Mouse (Mus musculus) MEL (cell line): ENCODE results near the gene Gm21954. TPM values are rescaled to one million over a fixed set of nuclear protein-coding genes. Genes with fewer than 3 reads are reported as not detected.

ENCODE experiments used
- DNase-seq: peaks from one replicate; pipeline ENCODE4 v3.0.0; 2011; ENCODE audit warnings: low read depth, low spot score
- H3K27ac ChIP-seq: 2 replicates; pipeline ENCODE4 v1.5.1; 2012; ENCODE audit warnings: low read depth, mild to moderate bottlenecking, control low read depth, low read length, moderate library complexity; ENCODE audit not compliant: control insufficient read depth
- H3K27me3 ChIP-seq, 2 experiments: fragments of 150-350 bp in 1 of 2; sonication (generic) in 1 of 2; 2 replicates each; pipeline ENCODE4 v1.6.1; 2012; ENCODE audit warnings: low read length in 2 of 2, mild to moderate bottlenecking in 2 of 2, improper control_type of control experiment in 1 of 2, moderate library complexity in 1 of 2; ENCODE audit not compliant: insufficient read depth in 2 of 2, control insufficient read depth in 1 of 2
- H3K36me3 ChIP-seq, 2 experiments: 2 replicates each; pipeline ENCODE4 v1.6.1; 2012 to 2014; ENCODE audit warnings: low read length in 2 of 2, improper control_type of control experiment in 1 of 2, inconsistent platforms in 1 of 2, mild to moderate bottlenecking in 1 of 2; ENCODE audit not compliant: insufficient read depth in 2 of 2, control insufficient read depth in 1 of 2
- H3K4me1 ChIP-seq, 2 experiments: fragments of 150-350 bp in 1 of 2; sonication (generic) in 1 of 2; 2 replicates each; pipeline ENCODE4 v1.6.1; 2012; ENCODE audit warnings: low read length in 2 of 2, improper control_type of control experiment in 1 of 2, mild to moderate bottlenecking in 1 of 2; ENCODE audit not compliant: insufficient read depth in 2 of 2, control insufficient read depth in 1 of 2
- H3K4me3 ChIP-seq, 2 experiments: fragments of 150-350 bp in 1 of 2; sonication (generic) in 1 of 2; 2 replicates each; pipeline ENCODE4 v1.5.1; 2012; ENCODE audit warnings: low read depth in 2 of 2, low read length in 2 of 2, mild to moderate bottlenecking in 2 of 2, moderate library complexity in 2 of 2, control low read depth in 1 of 2, improper control_type of control experiment in 1 of 2; ENCODE audit not compliant: control insufficient read depth in 1 of 2, insufficient read depth in 1 of 2
- H3K79me2 ChIP-seq: 2 replicates; pipeline ENCODE4 v1.6.1; 2012; ENCODE audit warnings: mild to moderate bottlenecking, low read length, moderate library complexity; ENCODE audit not compliant: control insufficient read depth, poor library complexity, insufficient read depth
- H3K9ac ChIP-seq: 2 replicates; pipeline ENCODE4 v1.6.1; 2012; ENCODE audit warnings: low read depth, mild to moderate bottlenecking, control low read depth, low read length, moderate library complexity; ENCODE audit not compliant: control insufficient read depth, poor library complexity, severe bottlenecking
- H3K9me3 ChIP-seq: fragments of 150-350 bp; sonication (generic); replicated peaks from 2 replicates; pipeline ENCODE4 v1.6.1; 2012; ENCODE audit warnings: mild to moderate bottlenecking, low read length, improper control_type of control experiment, moderate library complexity; ENCODE audit not compliant: insufficient read depth
- CHD2 ChIP-seq: IDR thresholded peaks from 2 replicates; pipeline ENCODE4 v1.6.1; 2011; ENCODE audit warnings: low read length, improper control_type of control experiment
- CTCF ChIP-seq, 3 experiments: IDR thresholded peaks in 2 of 3; conservative IDR thresholded peaks in 1 of 3; 2 replicates each; pipeline ENCODE4 v1.5.1; 2011 to 2012; ENCODE audit warnings: low read length in 3 of 3, low read depth in 2 of 3, mild to moderate bottlenecking in 2 of 3, improper control_type of control experiment in 1 of 3, inconsistent platforms in 1 of 3, mixed read lengths in 1 of 3, moderate library complexity in 1 of 3; ENCODE audit not compliant: control insufficient read depth in 1 of 3, insufficient read depth in 1 of 3, poor library complexity in 1 of 3, severe bottlenecking in 1 of 3
- E2F4 ChIP-seq: IDR thresholded peaks from 2 replicates; pipeline ENCODE4 v1.6.1; 2011; ENCODE audit warnings: low read depth, low read length, improper control_type of control experiment, borderline replicate concordance
- EP300 ChIP-seq, 2 experiments: IDR thresholded peaks; 2 replicates each; pipeline ENCODE4 v1.6.1; 2011; ENCODE audit warnings: improper control_type of control experiment in 2 of 2, low read length in 2 of 2, low read depth in 1 of 2, mild to moderate bottlenecking in 1 of 2
- GABPA ChIP-seq: IDR thresholded peaks from 2 replicates; pipeline ENCODE4 v1.6.1; 2012; ENCODE audit warnings: low read depth, mild to moderate bottlenecking, inconsistent platforms, low read length, improper control_type of control experiment, moderate library complexity
- GATA1 ChIP-seq: IDR thresholded peaks from 2 replicates; pipeline ENCODE4 v1.6.1; 2011; ENCODE audit warnings: low read depth, low read length, improper control_type of control experiment
- HCFC1 ChIP-seq: IDR thresholded peaks from 2 replicates; pipeline ENCODE4 v1.6.1; 2012; ENCODE audit warnings: low read depth, mild to moderate bottlenecking, inconsistent platforms, low read length, improper control_type of control experiment, moderate library complexity
- MAZ ChIP-seq: IDR thresholded peaks from 2 replicates; pipeline ENCODE4 v1.6.1; 2012; ENCODE audit warnings: low read depth, mild to moderate bottlenecking, inconsistent platforms, low read length, improper control_type of control experiment
- MXI1 ChIP-seq: IDR thresholded peaks from 2 replicates; pipeline ENCODE4 v1.6.1; 2011; ENCODE audit warnings: mild to moderate bottlenecking, low read depth, low read length, improper control_type of control experiment
- NELFE ChIP-seq: IDR thresholded peaks from 2 replicates; pipeline ENCODE4 v1.6.1; 2011; ENCODE audit warnings: low read depth, low read length, improper control_type of control experiment
- NRF1 ChIP-seq: IDR thresholded peaks from 2 replicates; pipeline ENCODE4 v1.6.1; 2014; ENCODE audit warnings: low read depth, mild to moderate bottlenecking, inconsistent platforms, low read length, improper control_type of control experiment, moderate library complexity; ENCODE audit not compliant: poor library complexity, insufficient read depth, severe bottlenecking
- POLR2A ChIP-seq, 2 experiments: IDR thresholded peaks; 2 replicates each; pipeline ENCODE4 v1.6.1; 2011 to 2012; ENCODE audit warnings: low read length in 2 of 2, mild to moderate bottlenecking in 2 of 2, control low read depth in 1 of 2, improper control_type of control experiment in 1 of 2, low read depth in 1 of 2, moderate library complexity in 1 of 2; ENCODE audit not compliant: control insufficient read depth in 1 of 2, insufficient read depth in 1 of 2, poor library complexity in 1 of 2
- RAD21 ChIP-seq: IDR thresholded peaks from 2 replicates; pipeline ENCODE4 v1.6.1; 2011; ENCODE audit warnings: mild to moderate bottlenecking, low read depth, low read length, improper control_type of control experiment
- SMC3 ChIP-seq: IDR thresholded peaks from 2 replicates; pipeline ENCODE4 v1.6.1; 2011; ENCODE audit warnings: low read depth, low read length, improper control_type of control experiment
- ZC3H11A ChIP-seq: IDR thresholded peaks from 2 replicates; pipeline ENCODE4 v1.6.1; 2012; ENCODE audit warnings: low read depth, mild to moderate bottlenecking, inconsistent platforms, low read length, improper control_type of control experiment
- ZMIZ1 ChIP-seq: IDR thresholded peaks from 2 replicates; pipeline ENCODE4 v1.6.1; 2012; ENCODE audit warnings: low read depth, mild to moderate bottlenecking, inconsistent platforms, low read length, improper control_type of control experiment, moderate library complexity
- ZNF384 ChIP-seq: IDR thresholded peaks from 2 replicates; pipeline ENCODE4 v1.6.1; 2012; ENCODE audit warnings: low read depth, mild to moderate bottlenecking, inconsistent platforms, low read length, improper control_type of control experiment
- polyA plus RNA-seq, 2 experiments: library from polyadenylated mRNA; stranded (reverse) in 1 of 2; unstranded in 1 of 2; fragments of >175 nt in 1 of 2; fragments of >200 nt in 1 of 2; gene quantifications; 2 replicates each; pipeline versions ENCODE4 v1.2.1 to v1.2.4; 2012; ENCODE audit warnings: low replicate concordance in 2 of 2, low read depth in 1 of 2; ENCODE audit not compliant: insufficient read length in 2 of 2, insufficient read depth in 1 of 2, missing spikeins in 1 of 2
- total RNA-seq: library from RNA; depleted of rRNA; stranded (reverse); fragments of 300-350 nt; gene quantifications from 2 replicates; pipeline ENCODE4 v1.2.3, GENCODE M21; 2012

Gm21954 gene
- total and polyA plus RNA-seq, 3 experiments, result not detected

DNA sequence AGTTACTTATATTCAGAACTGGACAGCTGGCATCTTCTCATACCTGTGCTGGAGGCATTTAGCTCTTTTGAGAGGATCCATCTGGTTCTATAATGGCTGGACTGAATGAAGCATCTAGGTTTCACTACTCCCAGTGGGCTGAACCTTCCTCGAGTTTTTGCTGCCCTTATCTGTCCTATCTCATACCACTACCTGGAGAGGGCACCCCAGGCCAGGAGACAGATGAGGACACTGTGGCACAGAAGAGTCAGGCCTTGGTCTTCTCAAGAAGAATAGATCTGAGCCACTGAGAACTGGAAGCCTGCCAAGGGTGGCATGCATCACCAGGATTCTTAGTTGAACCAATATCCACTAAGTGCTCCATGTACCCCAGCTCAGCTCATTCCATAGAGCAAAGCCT lies 9.1 kb upstream of the Gm21954 start:
- H3K27ac ChIP-seq, result no peak overlapping the region
- H3K9ac ChIP-seq, result no peak overlapping the region
- no peak for DNase-seq
- TF ChIP-seq E2F4 (no peak), ZC3H11A (no peak), CTCF (IDR thresholded peaks at IDR 0.05 in 2 of 3, conservative IDR thresholded peaks at IDR 0.05 in 1 of 3; ENCODE audit: control insufficient read depth in 1 of 3, insufficient read depth in 1 of 3, low read depth in 2 of 3, low read length in 3 of 3, poor library complexity in 1 of 3, severe bottlenecking in 1 of 3) (no peak), GATA1 (no peak), NRF1 (no peak), POLR2A (IDR thresholded peaks at IDR 0.05; ENCODE audit: control insufficient read depth in 1 of 2, insufficient read depth in 1 of 2, low read depth in 1 of 2, low read length in 2 of 2, poor library complexity in 1 of 2) (no peak), ZMIZ1 (no peak), EP300 (IDR thresholded peaks at IDR 0.05; ENCODE audit: low read depth in 1 of 2, low read length in 2 of 2) (no peak), GABPA (no peak)
- TF ChIP-seq, all 39 proteins: peak for 0
- no peaks in the 10 kb centered on the region for H3K9me3 ChIP-seq
- H3K36me3 ChIP-seq, result no peaks in the 10 kb centered on the region
- no peaks in the 10 kb centered on the region for H3K79me2 ChIP-seq
- H3K27me3 ChIP-seq, result no peaks in the 10 kb centered on the region
- no peaks in the 10 kb centered on the region for H3K4me1 ChIP-seq
- H3K4me3 ChIP-seq, result no peak overlapping the region

DNA sequence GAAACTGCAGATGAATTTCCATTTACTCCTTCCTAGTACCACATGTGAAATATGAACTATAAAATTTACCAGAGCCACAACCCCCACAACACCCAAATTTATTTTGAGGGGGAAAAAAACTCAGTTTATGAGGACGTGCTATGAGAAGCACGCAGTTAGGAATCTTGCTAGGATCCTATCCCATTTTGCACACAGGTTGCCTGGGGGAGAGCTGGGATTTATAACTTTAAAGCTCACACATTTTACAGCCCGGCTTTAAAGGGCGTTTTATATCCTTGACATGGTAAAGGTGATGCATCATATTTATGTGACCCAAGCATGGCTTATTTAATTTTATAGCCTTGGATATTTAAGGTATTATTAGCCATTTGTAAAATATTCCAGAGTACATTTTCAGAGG lies 7.3 kb upstream of the Gm21954 start:
- no peaks in the 10 kb centered on the region for H3K36me3 ChIP-seq
- no peak overlapping the region for H3K4me3 ChIP-seq
- no peaks in the 10 kb centered on the region for H3K79me2 ChIP-seq
- no peak for DNase-seq
- no peaks in the 10 kb centered on the region for H3K9me3 ChIP-seq
- H3K9ac ChIP-seq, result no peak overlapping the region
- no peaks in the 10 kb centered on the region for H3K4me1 ChIP-seq
- H3K27me3 ChIP-seq, result no peaks in the 10 kb centered on the region
- H3K27ac ChIP-seq, result no peak overlapping the region
- TF ChIP-seq MXI1, result no peak
- TF ChIP-seq E2F4, result no peak
- no peak for TF ChIP-seq NELFE
- no peak for TF ChIP-seq GABPA
- TF ChIP-seq SMC3, result no peak
- no peak for TF ChIP-seq CHD2
- TF ChIP-seq HCFC1, result no peak
- no peak for TF ChIP-seq MAZ
- TF ChIP-seq RAD21, result no peak
- no peak for TF ChIP-seq NRF1
- no peak for TF ChIP-seq ZNF384
- TF ChIP-seq EP300 (IDR thresholded peaks at IDR 0.05; ENCODE audit: low read depth in 1 of 2, low read length in 2 of 2), result no peak
